Mouse (Mus musculus): ENCODE measurements around the gene Serinc2. TPM values are rescaled to one million over a fixed set of nuclear protein-coding genes. Genes with fewer than 3 reads are reported as not detected.

Serinc2 gene
- polyA plus RNA-seq, 1 experiment = 6.9 TPM

GRCm38 (mm10) chr4:130298877-130299628, 20.0 kb upstream of the Serinc2 start:
- DNase-seq (ENCODE audit: extremely low spot score in 1 of 2, low spot score in 1 of 2) = no peak

- peak in 1 of 2 experiments; percentile 41 for DNase-seq (ENCODE audit: extremely low spot score in 1 of 2, low spot score in 1 of 2)
Measured at GRCm38 (mm10) chr4:130297123-130297529, 18.1 kb upstream of the Serinc2 start.

GRCm38 (mm10) chr4:130296243-130296965, 17.4 kb upstream of the Serinc2 start:
- DNase-seq (ENCODE audit: extremely low spot score in 1 of 2, low spot score in 1 of 2) = no peak

GRCm38 (mm10) chr4:130295047-130295745, 16.2 kb upstream of the Serinc2 start:
- no peak for DNase-seq (ENCODE audit: extremely low spot score in 1 of 2, low spot score in 1 of 2)

GRCm38 (mm10) chr4:130294513-130294912, 15.5 kb upstream of the Serinc2 start:
- DNase-seq (ENCODE audit: extremely low spot score in 1 of 2, low spot score in 1 of 2) = no peak

- peak in 1 of 2 experiments; percentile 85 for DNase-seq (ENCODE audit: extremely low spot score in 1 of 2, low spot score in 1 of 2)
Measured at GRCm38 (mm10) chr4:130292271-130292670, 13.3 kb upstream of the Serinc2 start.

- no peak for DNase-seq (ENCODE audit: extremely low spot score in 1 of 2, low spot score in 1 of 2)
Measured at GRCm38 (mm10) chr4:130289824-130290223, 10.8 kb upstream of the Serinc2 start.

- no peak for DNase-seq (ENCODE audit: extremely low spot score in 1 of 2, low spot score in 1 of 2)
Measured at GRCm38 (mm10) chr4:130286531-130286930, 7.5 kb upstream of the Serinc2 start.

GRCm38 (mm10) chr4:130283826-130284225, 4.8 kb upstream of the Serinc2 start:
- no peak for DNase-seq (ENCODE audit: extremely low spot score in 1 of 2, low spot score in 1 of 2)

GRCm38 (mm10) chr4:130282856-130283255, 3.9 kb upstream of the Serinc2 start:
- no peak for DNase-seq (ENCODE audit: extremely low spot score in 1 of 2, low spot score in 1 of 2)

- no peak for DNase-seq (ENCODE audit: extremely low spot score in 1 of 2, low spot score in 1 of 2)
Measured at GRCm38 (mm10) chr4:130276573-130277176, 2.3 kb downstream of the Serinc2 start.

- no peak for DNase-seq (ENCODE audit: extremely low spot score in 1 of 2, low spot score in 1 of 2)
Measured at GRCm38 (mm10) chr4:130275823-130276105, 3.2 kb downstream of the Serinc2 start.

GRCm38 (mm10) chr4:130275016-130275822, 3.8 kb downstream of the Serinc2 start:
- no peak for DNase-seq (ENCODE audit: extremely low spot score in 1 of 2, low spot score in 1 of 2)

GRCm38 (mm10) chr4:130274346-130275015, 4.5 kb downstream of the Serinc2 start:
- DNase-seq (ENCODE audit: extremely low spot score in 1 of 2, low spot score in 1 of 2) = no peak

- DNase-seq (ENCODE audit: extremely low spot score in 1 of 2, low spot score in 1 of 2) = peak; percentile 26 to 83
Measured at GRCm38 (mm10) chr4:130273698-130274345, 5.2 kb downstream of the Serinc2 start.

GRCm38 (mm10) chr4:130270611-130271347, 8.2 kb downstream of the Serinc2 start:
- peak; percentile 19 to 62 for DNase-seq (ENCODE audit: extremely low spot score in 1 of 2, low spot score in 1 of 2)

- DNase-seq (ENCODE audit: extremely low spot score in 1 of 2, low spot score in 1 of 2) = peak; percentile 84 to 90
Measured at GRCm38 (mm10) chr4:130270089-130270488, 8.9 kb downstream of the Serinc2 start.

- no peak for DNase-seq (ENCODE audit: extremely low spot score in 1 of 2, low spot score in 1 of 2)
Measured at GRCm38 (mm10) chr4:130268736-130269135, 10.3 kb downstream of the Serinc2 start.
